Mouse (Mus musculus): Measurements from ENCODE around the gene Copb1. TPM values are rescaled to one million over a fixed set of nuclear protein-coding genes. Genes with fewer than 3 reads are reported as not detected.
"Not testable (repeated sequence)": the region's sequence is repeated elsewhere in the genome, so short reads cannot be mapped to it uniquely, and the experiment has no call there.

Gene Copb1
- polyA plus RNA-seq, 2 experiments, result 28.1 to 48.9 TPM

GRCm38 (mm10) chr7:114198252-114198651, 56.3 kb downstream of the Copb1 start:
- Histone ChIP-seq H3K9me3 (ENCODE audit: control insufficient read depth, low read length) (no peaks in the 10 kb centered on the region), H3K36me3 (replicated peaks; ENCODE audit: control insufficient read depth, insufficient read depth, low read depth) (no peaks in the 10 kb centered on the region), H3K9ac (replicated peaks) (no peak overlapping the region), H3K4me1 (replicated peaks; ENCODE audit: control insufficient read depth in 2 of 2, insufficient read depth in 2 of 2, low read length in 1 of 2) (peaks cover 0 to 4% of the 10 kb centered on the region in 2 experiments; a peak in 2 of 4 replicates), H3K4me2 (ENCODE audit: low read depth) (no peak overlapping the region), H3K27ac (no peak overlapping the region), H3K27me3 (ENCODE audit: control insufficient read depth, insufficient read depth, low read length) (no peaks in the 10 kb centered on the region), H3K4me3 (ENCODE audit: insufficient read depth in 1 of 2, low read depth in 2 of 2, low read length in 2 of 2) (no peak overlapping the region)
- ATAC-seq (ENCODE audit: insufficient read depth) (no peak), DNase-seq (ENCODE audit: low read depth in 3 of 3, low spot score in 3 of 3) (no peak)
- WGBS (ENCODE audit: insufficient replicate concordance), result 63% methylated on average over 1 of the region's 1 CpGs
- TF ChIP-seq EP300 (IDR thresholded peaks at IDR 0.05; ENCODE audit: low read depth) (no peak), CTCF (IDR thresholded peaks at IDR 0.05; ENCODE audit: low read depth) (no peak)

- H3K27me3 ChIP-seq (ENCODE audit: control insufficient read depth, insufficient read depth, low read length); H3K9me3 ChIP-seq (ENCODE audit: control insufficient read depth, low read length); ATAC-seq (ENCODE audit: insufficient read depth); H3K27ac ChIP-seq; H3K4me2 ChIP-seq (ENCODE audit: low read depth); H3K4me3 ChIP-seq (ENCODE audit: insufficient read depth in 1 of 2, low read depth in 2 of 2, low read length in 2 of 2); H3K36me3 ChIP-seq (replicated peaks; ENCODE audit: control insufficient read depth, insufficient read depth, low read depth); H3K4me1 ChIP-seq (replicated peaks; ENCODE audit: control insufficient read depth in 2 of 2, insufficient read depth in 2 of 2, low read length in 1 of 2); H3K9ac ChIP-seq (replicated peaks); DNase-seq (ENCODE audit: low read depth in 3 of 3, low spot score in 3 of 3): not testable (repeated sequence)
- WGBS (ENCODE audit: insufficient replicate concordance), result 55% methylated on average over 2 of the region's 2 CpGs
These were observed 57.9 kb downstream of the Copb1 start for GRCm38 (mm10) chr7:114196588-114196987.

- not testable (repeated sequence) for H3K36me3 ChIP-seq (replicated peaks; ENCODE audit: control insufficient read depth, insufficient read depth, low read depth); H3K27ac ChIP-seq; H3K4me1 ChIP-seq (replicated peaks; ENCODE audit: control insufficient read depth in 2 of 2, insufficient read depth in 2 of 2, low read length in 1 of 2); H3K27me3 ChIP-seq (ENCODE audit: control insufficient read depth, insufficient read depth, low read length); DNase-seq (ENCODE audit: low read depth in 3 of 3, low spot score in 3 of 3); H3K9ac ChIP-seq (replicated peaks); H3K4me3 ChIP-seq (ENCODE audit: insufficient read depth in 1 of 2, low read depth in 2 of 2, low read length in 2 of 2); H3K9me3 ChIP-seq (ENCODE audit: control insufficient read depth, low read length); ATAC-seq (ENCODE audit: insufficient read depth); H3K4me2 ChIP-seq (ENCODE audit: low read depth)
- WGBS (ENCODE audit: insufficient replicate concordance), result 33% methylated on average over 2 of the region's 2 CpGs
These were observed 59.7 kb downstream of the Copb1 start for GRCm38 (mm10) chr7:114194788-114195187.

- Histone ChIP-seq H3K9me3 (ENCODE audit: control insufficient read depth, low read length) (no peaks in the 10 kb centered on the region), H3K27ac (no peak overlapping the region), H3K4me2 (ENCODE audit: low read depth) (no peak overlapping the region), H3K36me3 (replicated peaks; ENCODE audit: control insufficient read depth, insufficient read depth, low read depth) (no peaks in the 10 kb centered on the region), H3K4me1 (replicated peaks; ENCODE audit: control insufficient read depth in 2 of 2, insufficient read depth in 2 of 2, low read length in 1 of 2) (no peaks in the 10 kb centered on the region), H3K9ac (replicated peaks) (no peak overlapping the region), H3K4me3 (ENCODE audit: insufficient read depth in 1 of 2, low read depth in 2 of 2, low read length in 2 of 2) (no peak overlapping the region), H3K27me3 (ENCODE audit: control insufficient read depth, insufficient read depth, low read length) (no peaks in the 10 kb centered on the region)
- 33% methylated on average over 4 of the region's 4 CpGs for WGBS (ENCODE audit: insufficient replicate concordance)
- no peak for DNase-seq (ENCODE audit: low read depth in 3 of 3, low spot score in 3 of 3)
- TF ChIP-seq EP300 (IDR thresholded peaks at IDR 0.05; ENCODE audit: low read depth), result no peak
- no peak for TF ChIP-seq CTCF (IDR thresholded peaks at IDR 0.05; ENCODE audit: low read depth)
- ATAC-seq (ENCODE audit: insufficient read depth), result no peak
These were observed 60.3 kb downstream of the Copb1 start for GRCm38 (mm10) chr7:114194224-114194623.

GRCm38 (mm10) chr7:114193284-114194067, 61.0 kb downstream of the Copb1 start:
- TF ChIP-seq CTCF (IDR thresholded peaks at IDR 0.05; ENCODE audit: low read depth), result no peak
- no peak for TF ChIP-seq EP300 (IDR thresholded peaks at IDR 0.05; ENCODE audit: low read depth)
- ATAC-seq (ENCODE audit: insufficient read depth) (no peak), DNase-seq (ENCODE audit: low read depth in 3 of 3, low spot score in 3 of 3) (no peak)
- Histone ChIP-seq H3K9ac (replicated peaks) (no peak overlapping the region), H3K27ac (no peak overlapping the region), H3K36me3 (replicated peaks; ENCODE audit: control insufficient read depth, insufficient read depth, low read depth) (no peaks in the 10 kb centered on the region), H3K4me3 (ENCODE audit: insufficient read depth in 1 of 2, low read depth in 2 of 2, low read length in 2 of 2) (no peak overlapping the region), H3K27me3 (ENCODE audit: control insufficient read depth, insufficient read depth, low read length) (no peaks in the 10 kb centered on the region), H3K4me2 (ENCODE audit: low read depth) (no peak overlapping the region), H3K4me1 (replicated peaks; ENCODE audit: control insufficient read depth in 2 of 2, insufficient read depth in 2 of 2, low read length in 1 of 2) (0 out of 4 replicates have a peak, but pooled peaks cover 0 to 2% of the 10 kb centered on the region in 2 experiments), H3K9me3 (ENCODE audit: control insufficient read depth, low read length) (no peaks in the 10 kb centered on the region)
- 51% methylated on average over 6 of the region's 6 CpGs for WGBS (ENCODE audit: insufficient replicate concordance)

Measured in liver, embryonic 14.5 days (tissue).